Mouse (Mus musculus) inflammation-experienced regulatory T-cells (primary cell): ENCODE measurements around the gene Sltm. TPM values are rescaled to one million over a fixed set of nuclear protein-coding genes. Genes with fewer than 3 reads are reported as not detected.

ENCODE experiments used
- polyA plus RNA-seq, 2 experiments: library from polyadenylated mRNA; unstranded; fragments of 100-300 nt; shearing (Covaris generic); gene quantifications; one replicate each; pipeline ENCODE4 v1.2.1; 2017

The Sltm gene
- polyA plus RNA-seq, result 100 to 1,000 TPM; 121 to 131 TPM

GRCm38 (mm10) chr9:70542305-70543041, at the start of gene Sltm:
Gene Sltm, plus strand, starts transcription at chr9:70542754.

GRCm38 (mm10) chr9:70503626-70504041, 38.9 kb upstream of the Sltm start, which contains the start of gene Rnf111:
Gene Rnf111, minus strand, starts transcription at chr9:70503725.

Other genes starting within 250 kb of the Sltm start
- gene Ccnb2, start 121.2 kb upstream of the Sltm start, polyA plus RNA-seq, result 1 to 10 TPM in 1 of 2 experiments, under 1 TPM in 1; 0.86 to 7.8 TPM
- gene Rnf111, start 39.0 kb upstream of the Sltm start, polyA plus RNA-seq, result 10 to 100 TPM; 43.5 to 48.7 TPM
- 1 to 10 TPM; 4.1 to 5.8 TPM for gene Gm10642, start 113.5 kb downstream of the Sltm start, polyA plus RNA-seq
- gene Mindy2, start 114.4 kb downstream of the Sltm start, polyA plus RNA-seq, result 10 to 100 TPM; 89.9 to 98.3 TPM
- gene Adam10, start 136.2 kb downstream of the Sltm start, polyA plus RNA-seq, result 10 to 100 TPM; 88.7 to 98.1 TPM